Mouse (Mus musculus): ENCODE results near the gene Jmy.

DNA sequence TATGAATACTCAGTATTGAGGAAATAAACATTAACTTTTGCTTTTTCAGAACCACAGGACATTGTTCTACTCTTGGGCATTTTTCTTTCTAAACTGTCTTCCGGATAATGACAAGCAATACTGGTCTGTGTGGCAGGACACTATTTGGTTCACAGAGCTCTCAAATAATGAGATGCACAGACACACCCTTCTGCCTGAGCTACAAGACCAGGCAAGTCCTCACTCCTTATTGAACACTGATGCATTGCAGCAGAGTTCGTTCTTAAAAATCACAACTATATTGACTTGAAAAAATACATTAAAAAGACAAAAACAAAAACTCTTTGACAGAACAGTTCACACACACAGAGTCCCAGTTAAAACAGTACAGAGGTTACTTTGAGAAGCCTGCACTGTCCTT lies 76.4 kb downstream of the Jmy start:
- TF ChIP-seq CTCF (IDR thresholded peaks at IDR 0.05; ENCODE audit: low read depth, low read length) (no peak), POLR2A (IDR thresholded peaks at IDR 0.05; ENCODE audit: borderline replicate concordance, low read depth, low read length) (no peak)

Measured in bone marrow macrophage, adult 2 months (primary cell).